Mouse (Mus musculus) hindbrain, embryonic 11.5 days (tissue): ENCODE results near the gene Olfr591. TPM values are rescaled to one million over a fixed set of nuclear protein-coding genes. Genes with fewer than 3 reads are reported as not detected.
"Not testable (repeated sequence)": the region's sequence is repeated elsewhere in the genome, so short reads cannot be mapped to it uniquely, and the experiment has no call there.

ENCODE experiments used
- ATAC-seq: fragments of 200-750 bp; cut with Nextera tagmentation; 2 replicates; pipeline ENCODE4 v1.8.0; 2017; ENCODE audit warnings: mild to moderate bottlenecking, moderate TSS enrichment, moderate library complexity; ENCODE audit not compliant: low FRiP score
- DNase-seq: peaks from one replicate; pipeline ENCODE4 v3.0.0-alpha.2; 2015; ENCODE audit warnings: low spot score
- H3K27ac ChIP-seq: fragments of 300-500 bp; sonication (generic); 2 replicates; pipeline ENCODE4 v1.5.1; 2014; ENCODE audit warnings: mild to moderate bottlenecking, low read depth, low read length
- H3K27me3 ChIP-seq: fragments of 300-500 bp; sonication (generic); 2 replicates; pipeline ENCODE4 v1.6.1; 2014; ENCODE audit warnings: mild to moderate bottlenecking, low read length, moderate library complexity, mixed read lengths; ENCODE audit not compliant: control insufficient read depth, insufficient read depth
- H3K36me3 ChIP-seq: fragments of 300-500 bp; sonication (generic); 2 replicates; pipeline ENCODE4 v1.6.1; 2014; ENCODE audit warnings: mild to moderate bottlenecking, low read length, moderate library complexity, mixed read lengths; ENCODE audit not compliant: control insufficient read depth, insufficient read depth
- H3K4me1 ChIP-seq: fragments of 300-500 bp; sonication (generic); replicated peaks from 2 replicates; pipeline ENCODE4 v1.6.1; 2014; ENCODE audit warnings: low read length, mixed read lengths; ENCODE audit not compliant: control insufficient read depth, insufficient read depth
- H3K4me2 ChIP-seq: fragments of 300-500 bp; sonication (generic); replicated peaks from 2 replicates; pipeline ENCODE4 v1.6.1; 2014; ENCODE audit warnings: mild to moderate bottlenecking, low read depth, low read length
- H3K4me3 ChIP-seq: fragments of 300-500 bp; sonication (generic); 2 replicates; pipeline ENCODE4 v1.5.1; 2014; ENCODE audit warnings: low read depth, low read length
- H3K9ac ChIP-seq: fragments of 300-500 bp; sonication (generic); 2 replicates; pipeline ENCODE4 v1.6.1; 2014; ENCODE audit warnings: low read depth, low read length
- H3K9me3 ChIP-seq: fragments of 300-500 bp; sonication (generic); 2 replicates; pipeline ENCODE4 v1.6.1; 2016; ENCODE audit warnings: low read length; ENCODE audit not compliant: control insufficient read depth
- WGBS: fragments of 180-500 bp; shearing (Covaris S2); extraction: QIAGEN DNeasy Blood & Tissue Kit; methylation state at CpG from one replicate; pipeline ENCODE4 v1.1.7; 2014; 5-methylcytosine and 5-hydroxymethylcytosine counted together
- polyA plus RNA-seq: library from polyadenylated mRNA; unstranded; fragments of >200 nt; fragmentation: Nextera tagmentation; extraction: Ambion mirVana; gene quantifications from 2 replicates; pipeline ENCODE4 v1.2.1, GENCODE M21; 2014

Olfr591 gene
- polyA plus RNA-seq, result not detected in 2 replicates

GRCm38 (mm10) chr7:103178240-103178639, at the start of gene Olfr591:
Gene Olfr591 (minus strand): TSS chr7:103178340.
- no peak within 1 kb of the TSS for H3K4me2 ChIP-seq
- H3K36me3 ChIP-seq, result no peaks in the 10 kb centered on the region
- ATAC-seq (no peak), DNase-seq (no peak)
- no peaks in the 10 kb centered on the region for H3K27me3 ChIP-seq
- no peak within 1 kb of the TSS for H3K4me3 ChIP-seq
- no peaks in the 10 kb centered on the region for H3K4me1 ChIP-seq
- no peak within 1 kb of the TSS for H3K9ac ChIP-seq
- no peak within 1 kb of the TSS for H3K27ac ChIP-seq
- WGBS, result 84% methylated on average over 1 of the region's 1 CpGs
- no peaks in the 10 kb centered on the region for H3K9me3 ChIP-seq

- Histone ChIP-seq H3K4me2 (no peak within 1 kb of the TSS), H3K36me3 (no peaks in the 10 kb centered on the region), H3K9me3 (no peaks in the 10 kb centered on the region), H3K4me3 (no peak within 1 kb of the TSS), H3K27ac (no peak within 1 kb of the TSS), H3K9ac (no peak within 1 kb of the TSS), H3K4me1 (no peaks in the 10 kb centered on the region), H3K27me3 (no peaks in the 10 kb centered on the region)
- ATAC-seq (no peak), DNase-seq (no peak)
Observed at GRCm38 (mm10) chr7:103216696-103217095, 38.6 kb upstream of the Olfr591 start, which contains the start of gene Olfr594. Gene Olfr594 (plus strand): TSS chr7:103216996.

- not testable (repeated sequence) for H3K27ac ChIP-seq, H3K4me3 ChIP-seq, H3K4me2 ChIP-seq, DNase-seq, H3K9me3 ChIP-seq, H3K9ac ChIP-seq, H3K27me3 ChIP-seq, H3K36me3 ChIP-seq, ATAC-seq, H3K4me1 ChIP-seq
- 95% methylated on average over 5 of the region's 5 CpGs for WGBS
Observed at GRCm38 (mm10) chr7:103212050-103212449, 33.9 kb upstream of the Olfr591 start.

GRCm38 (mm10) chr7:103211562-103211961, 33.4 kb upstream of the Olfr591 start, which contains the start of gene Olfr593:
Gene Olfr593 (plus strand): TSS chr7:103211862.
- Histone ChIP-seq H3K27ac (no peak within 1 kb of the TSS), H3K4me3 (no peak within 1 kb of the TSS), H3K9ac (no peak within 1 kb of the TSS), H3K36me3 (no peaks in the 10 kb centered on the region), H3K27me3 (no peaks in the 10 kb centered on the region), H3K9me3 (no peaks in the 10 kb centered on the region), H3K4me2 (no peak within 1 kb of the TSS), H3K4me1 (no peaks in the 10 kb centered on the region)
- WGBS, result 65% methylated on average over 1 of the region's 1 CpGs
- ATAC-seq (no peak), DNase-seq (no peak)

- H3K27ac ChIP-seq, H3K9ac ChIP-seq, ATAC-seq, H3K36me3 ChIP-seq, DNase-seq, H3K4me2 ChIP-seq, H3K9me3 ChIP-seq, H3K4me3 ChIP-seq, H3K4me1 ChIP-seq, H3K27me3 ChIP-seq: not testable (repeated sequence)
- 94% methylated on average over 1 of the region's 1 CpGs for WGBS
Observed at GRCm38 (mm10) chr7:103184503-103184902, 6.4 kb upstream of the Olfr591 start, which contains the start of gene Olfr592. Gene Olfr592 (plus strand): TSS chr7:103184803.

GRCm38 (mm10) chr7:103169697-103170096, 8.4 kb downstream of the Olfr591 start:
- Histone ChIP-seq H3K9me3 (no peaks in the 10 kb centered on the region), H3K9ac (no peak overlapping the region), H3K4me3 (no peak overlapping the region), H3K36me3 (no peaks in the 10 kb centered on the region), H3K27ac (no peak overlapping the region), H3K27me3 (no peaks in the 10 kb centered on the region), H3K4me2 (no peak overlapping the region), H3K4me1 (no peaks in the 10 kb centered on the region)
- WGBS, result 82% methylated on average over 5 of the region's 5 CpGs
- ATAC-seq (no peak), DNase-seq (no peak)

- DNase-seq (no peak), ATAC-seq (no peak)
- H3K27me3 ChIP-seq, result no peaks in the 10 kb centered on the region
- no peak within 1 kb of the TSS for H3K4me3 ChIP-seq
- H3K9ac ChIP-seq, result no peak within 1 kb of the TSS
- H3K27ac ChIP-seq, result no peak within 1 kb of the TSS
- no peak within 1 kb of the TSS for H3K4me2 ChIP-seq
- no peaks in the 10 kb centered on the region for H3K4me1 ChIP-seq
- H3K9me3 ChIP-seq, result no peaks in the 10 kb centered on the region
- no peaks in the 10 kb centered on the region for H3K36me3 ChIP-seq
- 76% methylated on average over 2 of the region's 2 CpGs for WGBS
Observed at GRCm38 (mm10) chr7:103156256-103156655, 21.9 kb downstream of the Olfr591 start, which contains the start of gene Olfr589. Gene Olfr589 (minus strand): TSS chr7:103156356.

GRCm38 (mm10) chr7:103140579-103140978, 37.6 kb downstream of the Olfr591 start, which contains the start of gene Olfr588-ps1:
Gene Olfr588-ps1 (plus strand): TSS chr7:103140879.
- Histone ChIP-seq H3K27me3 (no peaks in the 10 kb centered on the region), H3K27ac (no peak within 1 kb of the TSS), H3K9me3 (no peaks in the 10 kb centered on the region), H3K4me3 (no peak within 1 kb of the TSS), H3K4me1 (no peaks in the 10 kb centered on the region), H3K36me3 (no peaks in the 10 kb centered on the region), H3K4me2 (no peak within 1 kb of the TSS), H3K9ac (no peak within 1 kb of the TSS)
- WGBS, result 86% methylated on average over 1 of the region's 1 CpGs
- ATAC-seq (no peak), DNase-seq (no peak)

- Histone ChIP-seq H3K4me3 (no peak within 1 kb of the TSS), H3K9me3 (no peaks in the 10 kb centered on the region), H3K9ac (no peak within 1 kb of the TSS), H3K4me1 (no peaks in the 10 kb centered on the region), H3K27me3 (no peaks in the 10 kb centered on the region), H3K36me3 (no peaks in the 10 kb centered on the region), H3K4me2 (no peak within 1 kb of the TSS), H3K27ac (no peak within 1 kb of the TSS)
- no peak for DNase-seq
- 91% methylated on average over 3 of the region's 3 CpGs for WGBS
- ATAC-seq, result no peak
Observed at GRCm38 (mm10) chr7:103125538-103125937, 52.6 kb downstream of the Olfr591 start, which contains the start of gene Olfr586. Gene Olfr586 (minus strand): TSS chr7:103125638.
